Mouse (Mus musculus): ENCODE data around the gene Pfkp.

The Pfkp gene

DNA sequence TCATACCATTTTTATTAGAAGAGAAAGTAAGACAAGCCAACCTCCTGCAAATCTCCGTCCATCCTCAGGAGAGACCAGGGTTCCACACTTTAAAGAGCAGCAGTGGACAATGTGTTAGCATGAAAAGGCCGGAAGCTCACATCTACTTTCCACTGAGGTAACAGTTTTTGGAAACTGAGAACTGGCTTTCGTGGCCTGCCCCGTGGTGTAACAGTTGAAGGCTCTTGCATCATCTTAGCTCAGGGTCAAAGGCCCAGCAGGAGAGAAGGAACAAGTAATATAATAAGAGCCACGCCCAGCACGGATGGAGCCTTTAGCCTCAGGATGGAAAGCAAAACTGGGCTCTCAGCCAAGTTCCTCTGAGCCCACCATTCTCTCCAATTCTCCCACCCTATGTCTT, 12.1 kb downstream of the Pfkp start:
- no peak for DNase-seq

GRCm38 (mm10) chr13:6635138-6636076, 13.2 kb downstream of the Pfkp start:
- peak; percentile 34 for DNase-seq

DNA sequence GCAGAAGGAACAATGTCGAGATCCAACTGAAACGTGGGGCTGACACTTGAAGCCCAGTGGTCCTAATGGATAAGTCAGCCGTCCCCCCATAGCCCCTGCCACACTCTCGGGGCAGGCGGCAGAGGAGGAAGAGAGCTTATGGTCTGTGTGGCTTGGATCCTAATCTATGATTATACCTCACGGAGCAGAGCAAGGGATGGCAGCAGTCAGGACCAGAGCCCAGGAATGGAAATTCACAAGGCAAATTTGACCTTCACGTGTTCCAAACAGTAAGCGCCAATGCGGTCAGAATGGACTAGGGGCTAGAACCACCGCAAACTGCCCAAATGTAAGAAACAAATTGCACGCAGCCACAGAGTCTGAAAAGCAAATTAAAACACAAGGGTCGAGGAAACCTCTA, 14.5 kb downstream of the Pfkp start:
- DNase-seq = no peak

- no peak for DNase-seq
Measured at GRCm38 (mm10) chr13:6633524-6633923, 15.1 kb downstream of the Pfkp start.

- no peak for DNase-seq
Measured at GRCm38 (mm10) chr13:6632935-6633334, 15.6 kb downstream of the Pfkp start.

- no peak for DNase-seq
Measured at GRCm38 (mm10) chr13:6632513-6632912, 16.1 kb downstream of the Pfkp start.

DNA sequence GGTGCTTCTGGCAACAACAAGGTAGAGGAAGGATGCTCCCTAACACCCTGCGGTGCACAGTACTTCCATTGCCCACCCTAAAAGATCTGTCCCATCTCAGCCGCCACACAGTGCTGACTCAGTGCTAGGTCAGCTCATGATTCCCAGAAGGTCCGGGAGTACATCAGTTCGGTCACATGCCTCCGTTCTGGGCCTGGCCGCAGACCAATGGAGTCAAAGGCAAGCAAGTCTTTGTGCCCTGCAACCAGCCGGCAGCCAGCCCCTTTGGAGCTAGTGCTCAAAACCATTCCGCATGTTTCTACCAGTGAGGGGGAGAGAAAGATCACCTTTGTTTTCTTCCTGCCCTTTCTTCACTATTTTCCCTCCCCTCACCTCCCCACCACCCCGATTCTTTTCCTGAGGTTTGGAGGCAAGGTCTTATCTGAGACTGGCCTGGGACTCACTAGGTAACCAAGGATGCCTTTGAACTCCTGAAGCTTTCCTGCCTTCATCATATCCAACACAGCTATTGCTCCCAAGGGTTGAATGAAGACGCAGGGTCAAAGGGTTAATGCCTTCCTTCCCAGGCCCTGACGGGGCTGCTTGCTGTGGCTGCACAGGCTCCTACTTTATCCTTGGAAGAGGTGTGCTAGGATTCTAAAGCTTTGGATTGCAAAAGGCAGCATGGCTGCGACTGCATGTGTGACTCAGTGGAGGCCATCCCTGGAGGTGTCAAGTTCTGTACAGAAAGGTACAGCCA, 16.6 kb downstream of the Pfkp start:
- no peak for DNase-seq

GRCm38 (mm10) chr13:6630660-6631059, 17.9 kb downstream of the Pfkp start:
- DNase-seq = peak; percentile 61

DNA sequence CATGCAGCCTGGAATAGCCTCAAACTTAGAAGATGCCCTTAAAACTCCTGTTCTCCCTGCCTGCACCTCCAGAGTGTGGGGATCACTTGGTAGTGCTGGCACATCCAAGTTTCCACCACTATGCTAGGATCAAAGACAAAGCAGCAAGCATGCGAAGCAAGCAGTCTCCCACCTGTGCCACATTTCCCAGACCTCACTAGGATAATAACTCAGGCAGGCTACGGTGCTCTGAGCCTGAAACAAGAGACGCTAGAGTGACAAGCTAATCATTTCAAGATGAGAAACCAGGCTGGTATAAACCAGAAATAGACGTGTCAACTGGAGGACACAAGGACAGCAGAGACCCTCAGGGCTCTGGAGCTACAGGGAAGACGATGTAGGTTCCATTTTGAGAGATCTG, 18.6 kb downstream of the Pfkp start:
- DNase-seq = peak; percentile 26

DNA sequence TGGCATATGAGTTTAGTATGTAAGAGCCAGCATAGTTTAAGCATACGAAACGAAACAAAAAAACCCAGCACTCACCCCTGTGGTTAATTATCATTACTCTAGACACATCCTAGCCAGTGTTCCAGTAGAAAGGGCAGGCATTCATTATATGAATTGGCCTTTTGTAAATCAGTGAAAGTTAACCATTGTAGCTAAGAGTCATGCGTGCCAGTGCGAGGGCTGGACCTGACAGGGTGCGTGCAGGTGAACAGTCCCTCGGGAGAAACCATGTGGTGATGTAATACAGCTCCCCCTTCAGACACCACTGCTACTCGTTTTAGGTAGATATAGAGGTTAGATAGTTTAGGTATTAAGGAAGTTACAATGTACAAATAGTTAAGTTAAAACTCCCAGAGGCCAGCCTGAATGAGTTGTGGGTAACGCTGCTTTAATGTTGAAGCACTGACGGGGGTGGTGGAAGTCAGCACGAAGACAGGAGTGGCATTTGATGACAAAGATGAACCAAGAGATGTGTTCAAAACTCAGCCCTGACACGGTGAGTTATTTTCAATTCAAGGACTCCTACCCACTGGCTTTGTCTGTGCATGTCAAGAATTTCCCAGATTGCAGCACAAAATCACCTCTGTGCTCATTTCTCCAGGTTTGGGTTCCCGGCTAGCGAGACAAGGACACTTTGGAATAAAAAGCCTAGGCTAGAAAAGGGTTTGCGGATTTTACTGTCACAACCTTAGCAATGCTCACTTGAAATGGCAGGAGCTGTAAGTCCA, 19.4 kb downstream of the Pfkp start:
- no peak for DNase-seq

GRCm38 (mm10) chr13:6628261-6628660, 20.3 kb downstream of the Pfkp start:
- DNase-seq = no peak

GRCm38 (mm10) chr13:6627352-6627751, 21.2 kb downstream of the Pfkp start:
- no peak for DNase-seq

DNA sequence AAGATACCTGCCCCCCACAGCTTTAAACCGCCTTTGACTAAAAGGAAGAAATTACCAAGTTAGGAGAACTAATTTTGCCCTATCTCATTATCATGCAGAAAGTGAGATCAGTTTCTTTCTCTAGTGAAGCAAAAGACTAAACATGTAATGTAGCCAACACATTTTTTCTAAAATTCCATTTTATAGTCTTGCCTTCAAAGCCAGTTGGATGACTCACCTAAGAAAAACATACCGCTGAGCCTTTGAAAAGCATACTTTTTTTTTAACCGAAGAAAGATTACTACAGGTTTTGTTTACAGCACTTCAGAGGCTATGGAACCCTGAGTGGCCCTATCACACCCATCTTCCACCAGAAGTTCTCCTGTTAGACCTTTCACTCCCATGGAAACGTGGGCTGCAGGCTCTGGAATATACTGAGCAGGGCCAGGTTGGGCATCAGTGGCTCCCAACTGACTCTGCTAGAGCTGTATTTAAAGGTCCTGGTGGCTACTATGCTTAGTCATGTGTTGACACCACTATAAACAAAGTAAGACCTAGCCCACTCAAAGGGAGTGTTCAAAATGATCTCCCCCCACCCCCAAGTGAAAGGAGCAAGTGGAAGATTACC, 22.0 kb downstream of the Pfkp start:
- DNase-seq = no peak

DNA sequence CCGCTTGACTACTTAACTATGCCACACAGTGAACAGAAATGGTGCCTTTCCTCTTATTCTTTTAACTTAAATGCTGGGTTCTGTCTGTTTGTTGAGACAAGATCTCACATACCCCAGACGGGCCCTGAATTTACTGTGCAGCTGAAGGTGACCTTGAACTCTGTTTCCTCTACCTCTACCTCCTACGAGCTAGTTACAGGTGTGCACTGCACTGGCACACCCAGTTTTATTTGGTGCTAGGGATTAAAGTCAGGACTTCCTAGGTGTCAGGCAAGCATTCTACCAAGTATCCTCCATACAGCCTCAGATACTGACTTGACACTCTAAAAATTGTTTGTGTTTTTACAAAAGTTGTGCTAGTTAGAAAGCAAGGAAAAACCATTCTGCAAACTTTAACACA, 22.6 kb downstream of the Pfkp start:
- no peak for DNase-seq

DNA sequence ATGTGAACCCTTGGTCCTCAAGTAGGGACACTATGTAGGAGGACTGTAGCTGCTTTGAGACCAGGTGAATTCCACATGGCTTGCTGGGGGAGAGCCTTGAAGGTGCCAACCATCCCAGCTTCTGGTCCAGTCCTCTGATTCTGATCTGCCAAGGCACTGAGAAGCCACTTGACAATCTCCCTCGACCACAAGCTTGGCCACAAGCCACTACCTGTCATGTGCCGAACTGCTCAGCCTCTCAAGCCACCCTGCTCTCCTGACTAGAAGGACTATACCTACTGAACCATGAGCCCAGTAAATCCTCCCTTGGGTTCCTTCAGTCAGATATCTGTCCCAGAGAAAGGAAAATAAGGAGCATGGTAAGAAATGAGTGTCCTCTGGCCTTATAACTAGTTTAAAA, 24.0 kb downstream of the Pfkp start:
- no peak for DNase-seq

- peak; percentile 27 for DNase-seq
Measured at GRCm38 (mm10) chr13:6624121-6624520, 24.5 kb downstream of the Pfkp start.

- no peak for DNase-seq
Measured at GRCm38 (mm10) chr13:6621831-6622230, 26.7 kb downstream of the Pfkp start.

DNA sequence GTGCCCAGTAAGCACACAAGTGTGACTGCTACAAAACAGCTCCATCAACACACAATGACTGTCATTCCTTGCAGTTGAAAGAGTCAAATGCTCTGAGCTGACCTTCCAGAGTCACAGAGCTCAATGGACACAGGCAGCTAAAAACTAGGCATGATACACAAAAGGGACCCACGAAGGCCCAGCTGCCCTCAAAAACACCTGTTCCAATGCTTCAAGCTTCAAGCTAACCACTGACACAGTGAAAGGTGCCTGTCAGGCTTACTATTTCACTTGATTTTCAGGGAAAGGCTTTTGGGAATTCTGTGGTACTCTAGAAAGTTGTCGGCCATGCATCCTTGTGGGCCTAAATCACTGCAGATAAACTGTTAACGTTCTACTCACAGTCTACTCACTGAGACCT, 28.3 kb downstream of the Pfkp start:
- DNase-seq = no peak

DNA sequence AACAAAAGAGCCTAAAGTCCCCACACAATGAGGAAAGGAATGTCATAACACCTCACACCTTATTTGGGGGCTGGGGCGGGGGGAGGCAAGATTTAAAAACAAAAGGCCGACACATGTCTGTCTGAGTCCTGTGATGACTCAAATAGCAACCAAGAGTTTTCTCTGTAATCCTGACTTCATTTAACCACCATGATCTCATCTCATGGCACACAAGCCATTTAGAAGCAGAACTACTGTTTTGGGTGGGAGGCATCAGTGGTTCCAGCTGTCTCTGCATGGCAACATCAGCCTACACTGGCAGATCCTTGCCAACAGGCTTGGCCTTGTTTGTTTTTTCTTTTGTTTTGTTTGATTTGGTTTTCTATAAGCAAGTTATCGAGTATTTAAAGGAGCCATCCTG, 29.9 kb downstream of the Pfkp start:
- DNase-seq = no peak

DNA sequence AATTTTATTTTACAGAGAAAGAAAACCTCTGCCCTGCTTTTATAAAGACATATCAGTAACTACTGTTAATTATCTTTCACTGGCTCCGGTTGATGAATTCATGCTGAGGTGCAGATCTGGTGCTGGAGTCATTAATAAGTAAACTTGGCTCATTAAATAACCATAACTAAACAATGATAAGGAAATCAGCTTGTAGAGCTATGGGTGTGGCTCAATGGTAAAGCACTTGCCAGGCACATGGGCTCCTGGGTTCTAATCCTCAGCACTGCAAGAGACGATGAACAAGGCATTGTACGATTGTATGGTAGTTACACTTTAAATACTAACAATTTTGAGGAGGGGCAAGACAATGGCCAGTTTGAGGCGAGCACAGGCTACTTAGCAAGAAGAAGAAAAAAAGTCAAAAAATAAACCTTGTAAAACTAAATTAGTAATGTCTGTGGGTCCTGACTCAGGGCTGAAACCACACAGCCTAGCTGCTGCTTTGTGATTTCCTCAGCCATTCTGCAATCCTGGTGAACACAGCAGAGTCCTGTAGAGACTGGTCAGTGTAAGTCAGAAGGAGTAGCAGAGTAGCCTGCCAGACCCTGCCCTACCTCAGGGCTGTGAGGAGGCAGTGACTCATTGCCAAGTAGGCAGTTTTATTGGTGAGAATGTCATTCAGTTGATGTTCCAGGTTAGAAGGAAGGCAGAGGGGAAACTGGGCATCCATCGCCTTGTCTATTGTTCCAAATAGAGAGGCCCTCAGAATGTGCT, 34.7 kb downstream of the Pfkp start:
- no peak for DNase-seq

DNA sequence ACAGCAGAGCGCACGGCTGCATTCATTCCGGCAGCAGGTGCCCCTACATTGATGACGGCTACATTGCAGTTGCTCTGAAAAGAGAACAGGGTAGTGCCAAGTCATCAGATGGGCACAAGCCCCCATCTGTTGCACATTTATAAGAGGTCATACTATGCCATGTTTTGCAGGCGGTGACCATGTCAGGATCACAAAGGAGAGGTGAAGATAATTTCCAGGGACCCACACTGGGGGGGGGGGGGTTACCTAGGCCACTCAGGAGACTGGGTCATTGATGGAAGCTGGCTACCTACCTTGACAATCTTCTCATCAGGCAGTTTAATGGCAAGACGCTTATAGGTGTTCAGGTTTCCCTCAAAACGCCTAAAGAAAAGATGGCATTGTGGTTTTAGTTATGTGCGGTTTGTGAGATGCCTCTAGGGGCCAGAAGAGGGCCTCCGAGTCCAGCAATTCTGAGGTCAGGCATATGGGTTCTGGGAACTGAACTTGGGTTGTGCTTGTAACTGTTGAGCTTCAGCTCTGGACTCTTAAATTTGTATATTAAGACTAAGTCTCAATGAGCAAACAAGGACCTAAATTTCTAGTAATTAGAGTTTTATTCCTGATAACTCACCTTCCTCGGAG, 45.7 kb downstream of the Pfkp start:
- DNase-seq = no peak

GRCm38 (mm10) chr13:6601676-6602075, 46.9 kb downstream of the Pfkp start:
- no peak for DNase-seq

Measured in retina, postnatal 1 day (tissue).